Mouse (Mus musculus): ENCODE measurements around the gene Snap23. TPM values are rescaled to one million over a fixed set of nuclear protein-coding genes. Genes with fewer than 3 reads are reported as not detected.

Snap23 gene
- total and polyA plus RNA-seq, 3 experiments, result 15.9 to 35.8 (median 23.0) TPM

GRCm38 (mm10) chr2:120566886-120567797, at the start of gene Snap23 (continued):
- peak; percentile 89 for TF ChIP-seq POLR2A (IDR thresholded peaks at IDR 0.05; ENCODE audit: low read depth, low read length)

GRCm38 (mm10) chr2:120518547-120519210, 48.8 kb upstream of the Snap23 start:
- H3K4me2 ChIP-seq (ENCODE audit: insufficient read depth, low read depth, poor library complexity, severe bottlenecking), result no peak overlapping the region
- TF ChIP-seq MXI1 (IDR thresholded peaks at IDR 0.05; ENCODE audit: low read depth, low read length), result no peak
- TF ChIP-seq PAX5 (IDR thresholded peaks at IDR 0.05; ENCODE audit: low read length), result no peak
- no peak for TF ChIP-seq POLR2A (IDR thresholded peaks at IDR 0.05; ENCODE audit: low read depth, low read length)
- no peak for TF ChIP-seq HCFC1 (IDR thresholded peaks at IDR 0.05; ENCODE audit: low read depth, low read length)
- in situ Hi-C loops (cut with MboI; ENCODE audit: low pct_ligation_motif_present, low pct_unique_long_range_greater_than_20kb, low sequenced_read_pairs) (no loop called here), dilution Hi-C loops (cut with MboI; ENCODE audit: extremely low pct_ligation_motif_present, extremely low pct_unique_long_range_greater_than_20kb, low sequenced_read_pairs) (no loop called here)
- no peak for DNase-seq (ENCODE audit: extremely low read depth)
- H3K4me1 ChIP-seq (ENCODE audit: control insufficient read depth in 1 of 2, insufficient read depth in 2 of 2), result peaks cover 0 to 3% of the 10 kb centered on the region in 2 experiments; a peak in 1 of 4 replicates
- H3K4me3 ChIP-seq (replicated peaks in 1 of 3; ENCODE audit: low read depth in 2 of 3, low read length in 2 of 3, poor library complexity in 1 of 3), result no peak overlapping the region
- no peak overlapping the region for H3K9ac ChIP-seq (ENCODE audit: insufficient read depth, low read depth)
- no peak overlapping the region for H3K27ac ChIP-seq (ENCODE audit: insufficient read depth, low read depth)
- H3K9me3 ChIP-seq (replicated peaks; ENCODE audit: low read length), result no peaks in the 10 kb centered on the region
- no peaks in the 10 kb centered on the region for H3K27me3 ChIP-seq (replicated peaks)
- H3K79me2 ChIP-seq (replicated peaks; ENCODE audit: control insufficient read depth, extremely low read depth, insufficient read depth, poor library complexity, severe bottlenecking), result 0 out of 2 replicates have a peak, but pooled peaks cover 2% of the 10 kb centered on the region
- H3K36me3 ChIP-seq (replicated peaks in 1 of 2; ENCODE audit: control insufficient read depth in 1 of 2, insufficient read depth in 1 of 2, low read length in 1 of 2), result peaks cover 70 to 92% of the 10 kb centered on the region in 2 experiments

- H3K27ac ChIP-seq (ENCODE audit: insufficient read depth, low read depth), result no peak overlapping the region
- in situ Hi-C loops (cut with MboI; ENCODE audit: low pct_ligation_motif_present, low pct_unique_long_range_greater_than_20kb, low sequenced_read_pairs) (no loop called here), dilution Hi-C loops (cut with MboI; ENCODE audit: extremely low pct_ligation_motif_present, extremely low pct_unique_long_range_greater_than_20kb, low sequenced_read_pairs) (no loop called here)
- no peak overlapping the region for H3K4me3 ChIP-seq (replicated peaks in 1 of 3; ENCODE audit: low read depth in 2 of 3, low read length in 2 of 3, poor library complexity in 1 of 3)
- DNase-seq (ENCODE audit: extremely low read depth), result no peak
- H3K27me3 ChIP-seq (replicated peaks), result no peaks in the 10 kb centered on the region
- H3K9ac ChIP-seq (ENCODE audit: insufficient read depth, low read depth), result no peak overlapping the region
- peaks cover 4 to 17% of the 10 kb centered on the region in 2 experiments; a peak in 3 of 4 replicates for H3K4me1 ChIP-seq (ENCODE audit: control insufficient read depth in 1 of 2, insufficient read depth in 2 of 2)
- no peaks in the 10 kb centered on the region for H3K9me3 ChIP-seq (replicated peaks; ENCODE audit: low read length)
- H3K4me2 ChIP-seq (ENCODE audit: insufficient read depth, low read depth, poor library complexity, severe bottlenecking), result no peak overlapping the region
- H3K36me3 ChIP-seq (replicated peaks in 1 of 2; ENCODE audit: control insufficient read depth in 1 of 2, insufficient read depth in 1 of 2, low read length in 1 of 2), result peaks cover 78 to 91% of the 10 kb centered on the region in 2 experiments
- no peak for TF ChIP-seq GABPA (IDR thresholded peaks at IDR 0.05; ENCODE audit: insufficient replicate concordance, low read depth, low read length)
- TF ChIP-seq USF2 (conservative IDR thresholded peaks at IDR 0.05; ENCODE audit: low read depth, low read length), result no peak
- no peak for TF ChIP-seq SIN3A (IDR thresholded peaks at IDR 0.05; ENCODE audit: low read length)
- no peak for TF ChIP-seq HCFC1 (IDR thresholded peaks at IDR 0.05; ENCODE audit: low read depth, low read length)
- no peak for TF ChIP-seq NRF1 (IDR thresholded peaks at IDR 0.05; ENCODE audit: low read depth, low read length)
- no peak for TF ChIP-seq KAT2A (IDR thresholded peaks at IDR 0.05; ENCODE audit: insufficient replicate concordance, low read length)
- TF ChIP-seq EP300 (IDR thresholded peaks at IDR 0.05; ENCODE audit: low read length), result no peak
- H3K79me2 ChIP-seq (replicated peaks; ENCODE audit: control insufficient read depth, extremely low read depth, insufficient read depth, poor library complexity, severe bottlenecking), result peaks cover 6% of the 10 kb centered on the region; the same call in 1 of the 2 replicates
These were observed 40.7 kb upstream of the Snap23 start for GRCm38 (mm10) chr2:120526771-120527170.

Data from CH12.LX (cell line).